In genomic region chr10:75462728-75463127, GRCm38 (mm10) we compare ENCODE assay signal across 13 mouse cellular contexts.
"Had no signal": no experiment of that assay in that cellular context is flagged by ENCODE, and none has a peak within 500 bp of the region (broad histone marks: within the 10 kb centered on the region; RNA-seq: fewer than 3 reads in every experiment).

No protein-coding gene starts in this region.

- DNase-seq: lung, adult 18-20 months; lung, embryonic 14.5 days; lung, postnatal 10 days; lung, postnatal 4 days; midbrain, embryonic 14.5 days; retina, postnatal 1 day; right cerebral cortex, adult 18-20 months; right cerebral cortex, postnatal 25 days; right cerebral cortex, postnatal 4 days; spleen, adult 18-20 months; thymus, adult 18-20 months; thymus, postnatal 14 days; thymus, postnatal 36 days had no signal
